Mouse (Mus musculus) adrenal gland, postnatal 14 days (tissue): ENCODE results near the gene Rabggtb. TPM values are rescaled to one million over a fixed set of nuclear protein-coding genes. Genes with fewer than 3 reads are reported as not detected.
"Not testable (repeated sequence)": the region's sequence is repeated elsewhere in the genome, so short reads cannot be mapped to it uniquely, and the experiment has no call there.

Experiments
- DNase-seq: peaks from one replicate; pipeline ENCODE4 v3.0.0; 2021; ENCODE audit warnings: mixed read lengths
- total RNA-seq: library from RNA; stranded (reverse); gene quantifications from 2 replicates; pipeline ENCODE4 v1.2.3, GENCODE M21; 2021

Rabggtb gene
- total RNA-seq, 1 experiment from 2014 or later, result 99.2 TPM

DNA sequence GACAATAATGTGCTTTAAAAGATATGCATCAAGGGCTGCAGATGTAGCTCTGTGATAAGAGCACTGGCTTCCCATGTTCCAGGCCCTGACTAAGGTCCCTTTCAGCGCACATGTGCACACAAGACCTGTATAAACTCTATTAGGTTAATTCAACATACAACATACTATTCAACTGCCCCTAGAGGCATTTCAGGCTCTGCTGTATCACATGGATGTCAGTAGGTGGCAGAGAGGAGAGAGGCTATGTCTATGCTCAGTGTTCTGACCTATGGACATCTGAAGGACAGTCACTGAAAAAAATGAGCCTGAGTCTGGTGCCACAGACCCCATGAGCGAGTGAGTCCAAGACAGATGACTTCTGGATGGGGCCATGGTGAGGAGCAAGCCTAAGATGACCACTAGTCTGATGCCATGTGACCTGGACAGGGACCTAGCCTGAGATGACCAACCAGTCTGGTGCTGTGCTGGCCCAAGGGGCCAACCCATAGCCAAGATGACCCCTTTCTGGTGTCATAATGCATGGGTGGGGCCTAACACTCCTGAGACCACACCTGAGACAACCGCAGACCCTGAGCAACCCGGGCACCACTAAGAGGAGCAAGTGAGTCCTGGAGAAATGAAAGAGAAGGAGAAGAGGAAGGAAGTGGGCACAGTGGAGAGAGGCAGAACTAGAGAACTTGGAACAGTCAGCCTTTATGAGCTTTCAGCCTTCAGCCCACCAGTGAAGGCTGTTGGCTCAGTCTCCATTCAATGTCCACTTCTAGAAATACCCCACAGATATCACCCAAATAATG lies 48.0 kb downstream of the Rabggtb start:
- DNase-seq, result no peak

DNA sequence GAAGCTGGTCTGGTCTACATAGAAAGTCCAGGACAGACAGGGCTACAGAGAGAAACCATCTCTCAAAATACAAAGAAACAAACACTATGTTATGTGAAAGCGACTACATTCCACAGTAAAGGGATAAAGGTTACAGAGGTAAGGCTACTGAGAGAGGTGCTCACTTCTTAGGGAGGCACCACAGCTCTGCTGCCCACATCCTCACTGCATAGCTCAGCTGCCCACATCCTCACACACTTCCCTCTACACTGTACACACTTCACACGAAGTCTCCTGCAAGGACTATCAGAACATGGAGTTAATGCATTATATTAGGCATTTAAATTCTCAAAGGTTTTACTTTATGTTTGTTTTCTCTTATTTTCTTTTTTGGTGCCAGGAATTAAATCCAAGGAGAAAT lies 49.0 kb downstream of the Rabggtb start:
- no peak for DNase-seq

DNA sequence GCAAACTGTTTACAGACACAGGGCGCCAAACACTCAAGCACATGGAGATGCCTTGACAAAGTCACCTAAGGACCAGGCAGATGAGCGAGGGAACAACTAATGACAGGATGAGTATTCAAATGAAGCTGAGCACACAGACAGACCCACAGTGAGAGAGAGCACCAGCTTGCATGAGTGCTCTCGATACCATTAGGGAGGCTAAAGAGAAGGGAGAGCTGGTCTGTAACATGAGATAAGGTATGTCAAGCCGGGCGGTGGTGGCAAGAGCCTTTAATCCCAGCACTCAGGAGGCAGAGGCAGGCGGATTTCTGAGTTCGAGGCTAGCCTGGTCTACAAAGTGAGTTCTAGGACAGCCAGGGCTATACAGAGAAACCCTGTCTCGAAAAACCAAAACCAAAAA lies 52.4 kb downstream of the Rabggtb start:
- not testable (repeated sequence) for DNase-seq

DNA sequence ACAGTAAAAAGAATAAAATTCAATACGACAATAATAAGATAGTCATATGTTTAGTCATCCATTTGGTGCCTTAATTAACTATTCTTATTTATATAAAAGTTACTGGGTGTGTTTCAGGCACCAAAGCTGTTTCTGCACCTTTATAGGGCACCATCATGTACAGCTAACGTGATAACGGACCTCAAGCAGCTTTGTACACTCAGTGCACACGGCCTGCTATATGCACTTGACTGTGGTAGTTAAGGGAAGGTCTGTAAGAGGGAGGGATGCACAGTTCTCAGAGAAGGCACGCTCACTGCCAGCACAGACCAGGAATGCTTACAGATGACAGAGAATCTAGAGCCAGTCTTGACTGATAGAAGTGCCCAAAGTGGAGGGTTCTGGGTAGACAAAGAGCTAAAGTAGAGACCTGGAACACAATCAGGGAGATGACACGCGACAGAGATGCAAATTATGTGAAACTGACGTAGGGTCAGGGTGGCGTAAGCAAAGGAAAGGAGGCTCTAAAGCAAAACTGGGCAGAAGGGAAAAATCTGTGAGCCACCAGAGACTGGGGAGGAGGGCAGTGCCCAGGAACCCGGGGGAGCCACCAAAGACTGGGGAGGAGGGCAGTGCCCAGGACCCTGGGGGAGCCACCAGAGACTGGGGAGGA lies 54.3 kb downstream of the Rabggtb start:
- no peak for DNase-seq

Other genes with a start within 250 kb of the Rabggtb start
- 10.9 and 16.6 TPM in 2 replicates for gene St6galnac3, start 187.8 kb downstream of the Rabggtb start, total RNA-seq
- gene Asb17, start 68.8 kb downstream of the Rabggtb start, total RNA-seq, result not detected in 2 replicates
- gene Msh4, start 6.9 kb downstream of the Rabggtb start, total RNA-seq, result 0.22 and 0.23 TPM in 2 replicates
- gene Acadm, start 31.6 kb upstream of the Rabggtb start, total RNA-seq, result 1,143 and 1,198 TPM in 2 replicates
- gene Slc44a5, start 60.4 kb upstream of the Rabggtb start, total RNA-seq, result 0.19 and 0.22 TPM in 2 replicates